Mouse (Mus musculus) testis, adult 2 months (tissue): ENCODE measurements at regions not wholly inside any gene's neighbourhood (a gene's known extent, or its start where the extent isn't known, plus 50 kb on each side); places are given as distances from the start of the nearest gene placed in this dataset.

Source experiments
- H3K27ac ChIP-seq: fragments of 200-500 bp; 2 replicates; pipeline ENCODE4 v1.5.1; 2012; ENCODE audit warnings: low read depth, low read length; ENCODE audit not compliant: control insufficient read depth, insufficient read depth
- H3K27me3 ChIP-seq: fragments of 200-500 bp; 2 replicates; pipeline ENCODE4 v1.6.1; 2012; ENCODE audit warnings: mild to moderate bottlenecking, low read length, moderate library complexity; ENCODE audit not compliant: control insufficient read depth, insufficient read depth
- H3K36me3 ChIP-seq: fragments of 200-500 bp; 2 replicates; pipeline ENCODE4 v1.6.1; 2012; ENCODE audit warnings: mild to moderate bottlenecking, low read length; ENCODE audit not compliant: control insufficient read depth, insufficient read depth
- H3K4me1 ChIP-seq: fragments of 200-500 bp; 2 replicates; pipeline ENCODE4 v1.6.1; 2012; ENCODE audit warnings: low read length; ENCODE audit not compliant: control insufficient read depth, insufficient read depth
- H3K4me3 ChIP-seq: fragments of 200-500 bp; 2 replicates; pipeline ENCODE4 v1.5.1; 2012; ENCODE audit warnings: low read depth, mild to moderate bottlenecking, low read length, moderate library complexity, mixed read lengths; ENCODE audit not compliant: control insufficient read depth
- CTCF ChIP-seq: fragments of 200-500 bp; IDR thresholded peaks from 2 replicates; pipeline ENCODE4 v1.5.1; 2012; ENCODE audit warnings: low read depth, mild to moderate bottlenecking, inconsistent platforms, low read length, moderate library complexity; ENCODE audit not compliant: control insufficient read depth, insufficient read depth, insufficient replicate concordance
- POLR2A ChIP-seq: fragments of 200-500 bp; IDR thresholded peaks from 2 replicates; pipeline ENCODE4 v1.6.1; 2012; ENCODE audit warnings: low read depth, mild to moderate bottlenecking, inconsistent platforms, low read length, moderate library complexity; ENCODE audit not compliant: control insufficient read depth

GRCm38 (mm10) chr2:124718985-124719384, 348.9 kb upstream of the Slc24a5 start:
- Histone ChIP-seq H3K4me1 (no peaks in the 10 kb centered on the region; the same call in 1 of the 2 replicates), H3K27ac (no peak overlapping the region), H3K27me3 (no peaks in the 10 kb centered on the region), H3K36me3 (no peaks in the 10 kb centered on the region), H3K4me3 (no peak overlapping the region)
- no peak for TF ChIP-seq CTCF
- TF ChIP-seq POLR2A: no peak

GRCm38 (mm10) chr2:124719820-124720478, 348.0 kb upstream of the Slc24a5 start:
- Histone ChIP-seq H3K4me1 (no peaks in the 10 kb centered on the region; the same call in 1 of the 2 replicates), H3K27me3 (no peaks in the 10 kb centered on the region), H3K27ac (no peak overlapping the region), H3K36me3 (no peaks in the 10 kb centered on the region), H3K4me3 (peak overlapping the region; percentile 4; the same call in 1 of the 2 replicates)
- TF ChIP-seq CTCF (no peak), POLR2A (no peak)

- Histone ChIP-seq H3K4me1 (no peaks in the 10 kb centered on the region; the same call in 1 of the 2 replicates), H3K4me3 (no peak overlapping the region), H3K27ac (no peak overlapping the region), H3K27me3 (no peaks in the 10 kb centered on the region), H3K36me3 (no peaks in the 10 kb centered on the region)
- TF ChIP-seq CTCF: no peak
- TF ChIP-seq POLR2A: no peak
Measured at GRCm38 (mm10) chr2:124720593-124721445, 347.1 kb upstream of the Slc24a5 start.

GRCm38 (mm10) chr2:124724171-124724570, 343.8 kb upstream of the Slc24a5 start:
- TF ChIP-seq CTCF (no peak), POLR2A (no peak)
- H3K27me3 ChIP-seq: no peaks in the 10 kb centered on the region
- H3K36me3 ChIP-seq: no peaks in the 10 kb centered on the region
- H3K4me1 ChIP-seq: no peaks in the 10 kb centered on the region; the same call in 1 of the 2 replicates
- no peak overlapping the region for H3K27ac ChIP-seq
- no peak overlapping the region for H3K4me3 ChIP-seq

- Histone ChIP-seq H3K4me3 (no peak overlapping the region), H3K27ac (no peak overlapping the region), H3K27me3 (no peaks in the 10 kb centered on the region), H3K4me1 (no peaks in the 10 kb centered on the region; the same call in 1 of the 2 replicates), H3K36me3 (no peaks in the 10 kb centered on the region)
- TF ChIP-seq CTCF (no peak), POLR2A (no peak)
Measured at GRCm38 (mm10) chr2:124724827-124725480, 343.0 kb upstream of the Slc24a5 start.

GRCm38 (mm10) chr2:124727979-124728378, 339.9 kb upstream of the Slc24a5 start:
- Histone ChIP-seq H3K36me3 (no peaks in the 10 kb centered on the region), H3K27ac (no peak overlapping the region), H3K4me1 (no peaks in the 10 kb centered on the region), H3K4me3 (no peak overlapping the region), H3K27me3 (no peaks in the 10 kb centered on the region)
- no peak for TF ChIP-seq CTCF
- no peak for TF ChIP-seq POLR2A

GRCm38 (mm10) chr2:124732593-124732992, 335.3 kb upstream of the Slc24a5 start:
- Histone ChIP-seq H3K4me3 (no peak overlapping the region), H3K27ac (no peak overlapping the region), H3K4me1 (no peaks in the 10 kb centered on the region), H3K27me3 (no peaks in the 10 kb centered on the region), H3K36me3 (no peaks in the 10 kb centered on the region)
- TF ChIP-seq CTCF (no peak), POLR2A (no peak)
